Comparison of ENCODE assay signal across 16 mouse cellular contexts in the genomic region with DNA sequence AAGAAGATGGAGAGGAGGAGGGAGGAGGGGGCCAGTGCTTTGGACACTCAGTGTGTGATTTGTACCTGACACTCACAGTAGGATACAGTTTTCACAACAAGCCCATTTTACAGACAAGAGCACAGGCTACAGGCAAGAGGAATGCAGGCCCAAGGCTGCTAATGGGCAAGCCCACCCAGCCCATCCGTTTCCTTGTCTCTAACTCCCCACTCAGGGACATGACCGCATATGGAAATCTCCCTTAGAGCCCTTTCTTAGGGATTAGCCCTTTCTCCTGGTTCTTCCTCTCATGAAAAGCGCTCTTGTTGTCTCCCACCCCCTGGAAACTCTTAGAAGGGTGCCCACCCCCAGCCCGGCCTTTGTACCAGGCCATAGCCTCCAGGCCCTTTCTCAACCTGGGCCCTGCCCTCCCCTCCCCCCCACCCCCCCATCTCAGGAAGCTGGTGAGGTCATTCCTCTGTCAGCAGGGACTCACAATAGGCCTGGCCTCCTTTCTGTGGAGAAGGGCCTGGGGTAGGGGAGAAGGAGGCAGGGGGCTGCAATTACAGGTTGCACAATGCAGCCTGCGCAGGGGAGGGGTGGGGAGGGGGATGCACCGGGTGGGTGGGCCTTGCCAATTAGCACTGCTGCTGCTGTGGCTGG. TPM values are rescaled to one million over a fixed set of nuclear protein-coding genes. Genes with fewer than 3 reads are reported as not detected.
DNase-seq lines count a peak whose midpoint lies in the region; ATAC-seq lines count a peak whose summit lies in the region.
"Had no signal": no experiment of that assay in that cellular context is flagged by ENCODE, and none has a peak within 500 bp of the region (broad histone marks: within the 10 kb centered on the region; RNA-seq: fewer than 3 reads in every experiment).

No protein-coding gene starts in this region.

- no peak overlapping the region for H3K4me2 ChIP-seq in neural tube, embryonic 11.5 days (ENCODE audit: low read depth)
- H3K4me2 ChIP-seq in forebrain, embryonic 15.5 days (replicated peaks) = no peak overlapping the region
- H3K4me2 ChIP-seq in liver, embryonic 12.5 days = no peak overlapping the region

- DNase-seq in neural tube, embryonic 11.5 days (ENCODE audit: low spot score) = peak; percentile 38
- no peak for DNase-seq in neural tube, embryonic 10.5 days (ENCODE audit: extremely low spot score, low spot score)
- DNase-seq in embryo, embryonic 9.5 days (ENCODE audit: extremely low spot score) = peak; percentile 63
- peak; percentile 76 for DNase-seq in retina, embryonic 14.5 days (ENCODE audit: low spot score)
- no peak for DNase-seq in gastrocnemius, postnatal 36 days
- no peak for DNase-seq in cerebellum, adult 11 months
- DNase-seq: adrenal gland, postnatal 10 days; cerebellum, postnatal 36 days; kidney, postnatal 25 days; spleen, adult 18-20 months had no signal

- peaks cover 4% of the 10 kb centered on the region; the same call in 1 of the 2 replicates for H3K4me1 ChIP-seq in neural tube, embryonic 11.5 days (ENCODE audit: control insufficient read depth, insufficient read depth, low read length)
- H3K4me1 ChIP-seq in forebrain, embryonic 15.5 days = peaks cover 38% of the 10 kb centered on the region
- no peaks in the 10 kb centered on the region for H3K4me1 ChIP-seq in liver, embryonic 12.5 days

- WGBS in neural tube, embryonic 11.5 days = 15% methylated on average over 4 of the region's 6 CpGs
- 7% methylated on average over 6 of the region's 6 CpGs for WGBS in forebrain, embryonic 15.5 days
- 22% methylated on average over 6 of the region's 6 CpGs for WGBS in liver, embryonic 12.5 days (ENCODE audit: insufficient replicate concordance)

- no peak overlapping the region for H3K27ac ChIP-seq in neural tube, embryonic 11.5 days (ENCODE audit: low read depth, low read length)
- H3K27ac ChIP-seq in forebrain, embryonic 15.5 days (replicated peaks) = peak overlapping the region; percentile 50; the same call in 1 of the 2 replicates
- no peak overlapping the region for H3K27ac ChIP-seq in liver, embryonic 12.5 days

- peak overlapping the region; percentile 11; the same call in 1 of the 2 replicates for H3K9ac ChIP-seq in neural tube, embryonic 11.5 days (ENCODE audit: low read length)
- H3K9ac ChIP-seq in forebrain, embryonic 15.5 days (replicated peaks) = no peak overlapping the region
- no peak overlapping the region for H3K9ac ChIP-seq in liver, embryonic 12.5 days

- H3K27me3 ChIP-seq in neural tube, embryonic 11.5 days (ENCODE audit: control insufficient read depth, insufficient read depth, low read length) = no peaks in the 10 kb centered on the region
- H3K27me3 ChIP-seq in forebrain, embryonic 15.5 days = no peaks in the 10 kb centered on the region
- H3K27me3 ChIP-seq in liver, embryonic 12.5 days (replicated peaks) = peaks cover 5% of the 10 kb centered on the region; the same call in 1 of the 2 replicates

- H3K36me3 ChIP-seq in neural tube, embryonic 11.5 days (ENCODE audit: control insufficient read depth, insufficient read depth, low read length) = no peaks in the 10 kb centered on the region
- H3K36me3 ChIP-seq in forebrain, embryonic 15.5 days = no peaks in the 10 kb centered on the region
- no peaks in the 10 kb centered on the region for H3K36me3 ChIP-seq in liver, embryonic 12.5 days

- intact Hi-C loops in gastrocnemius, postnatal 36 days (cut with DNase I) = no loop called here

- no peak overlapping the region for H3K4me3 ChIP-seq in neural tube, embryonic 11.5 days (ENCODE audit: low read depth, low read length)
- H3K4me3 ChIP-seq in forebrain, embryonic 15.5 days = no peak overlapping the region
- no peak overlapping the region for H3K4me3 ChIP-seq in liver, embryonic 12.5 days
- H3K4me3 ChIP-seq: myocyte had no signal

- no peaks in the 10 kb centered on the region for H3K9me3 ChIP-seq in neural tube, embryonic 11.5 days (ENCODE audit: control insufficient read depth, low read length)
- no peaks in the 10 kb centered on the region for H3K9me3 ChIP-seq in forebrain, embryonic 15.5 days
- H3K9me3 ChIP-seq in liver, embryonic 12.5 days (replicated peaks) = no peaks in the 10 kb centered on the region

- ATAC-seq in neural tube, embryonic 11.5 days (ENCODE audit: insufficient read depth, low FRiP score, low TSS enrichment) = no peak
- ATAC-seq in forebrain, embryonic 15.5 days (replicated peaks) = peak; percentile 73
- ATAC-seq in liver, embryonic 12.5 days = no peak
- ATAC-seq: intestine, postnatal 0 days had no signal

RNA-seq across cellular contexts. Expression of a gene that starts 13.8 kb away (rescaled TPM):
- 5.1 and 5.3 TPM in 2 replicates for polyA plus RNA-seq in neural tube, embryonic 11.5 days (2014; fragmentation: Nextera tagmentation; extraction: Ambion mirVana)
- polyA plus RNA-seq in forebrain, embryonic 15.5 days (2015; fragmentation: Nextera tagmentation; extraction: Ambion mirVana) = 323 and 347 TPM in 2 replicates
- 0.10 and 0.11 TPM in 2 replicates for polyA plus RNA-seq in liver, embryonic 12.5 days (2016; fragmentation: Nextera tagmentation; extraction: Ambion mirVana)
- not detected for total RNA-seq in gastrocnemius, postnatal 36 days (2021)
- total RNA-seq: heart, postnatal 25 days had no signal
- polyA plus RNA-seq: myocyte had no signal

RNA-seq across cellular contexts. Expression of a gene that starts 40.7 kb away (rescaled TPM):
- 32.1 and 32.9 TPM in 2 replicates for polyA plus RNA-seq in neural tube, embryonic 11.5 days (2014; fragmentation: Nextera tagmentation; extraction: Ambion mirVana)
- 17.9 and 20.9 TPM in 2 replicates for polyA plus RNA-seq in forebrain, embryonic 15.5 days (2015; fragmentation: Nextera tagmentation; extraction: Ambion mirVana)
- polyA plus RNA-seq in liver, embryonic 12.5 days (2016; fragmentation: Nextera tagmentation; extraction: Ambion mirVana) = 0.50 and 0.72 TPM in 2 replicates
- under 1 TPM; 0.38 to 0.76 TPM for total RNA-seq in gastrocnemius, postnatal 36 days (2021)
- total RNA-seq: CH12.LX had no signal
- polyA plus RNA-seq: myocyte had no signal

Comparison
In these comparisons a context has a peak if more than half of its experiments do, and no peak if none do; other contexts are left out.
1. DNase-seq: peak in neural tube, embryonic 11.5 days (single experiment), embryo, embryonic 9.5 days (single experiment) and retina, embryonic 14.5 days (single experiment); none in neural tube, embryonic 10.5 days (single experiment), gastrocnemius, postnatal 36 days (0 of 2) and cerebellum, adult 11 months (single experiment).
2. RNA of a gene that starts 13.8 kb away (polyA plus RNA-seq): 323 to 347 TPM in forebrain, embryonic 15.5 days; 5.1 to 5.3 TPM in neural tube, embryonic 11.5 days and 0.10 to 0.11 TPM in liver, embryonic 12.5 days; every median in the first group is over 10 times any median in the second.
3. RNA of a gene that starts 40.7 kb away (polyA plus RNA-seq): 32.1 to 32.9 TPM in neural tube, embryonic 11.5 days and 17.9 to 20.9 TPM in forebrain, embryonic 15.5 days; 0.50 to 0.72 TPM in liver, embryonic 12.5 days; every median in the first group is over 10 times any median in the second.